Mouse (Mus musculus): ENCODE measurements around the gene Rfc4. TPM values are rescaled to one million over a fixed set of nuclear protein-coding genes. Genes with fewer than 3 reads are reported as not detected.

Rfc4 gene
- total RNA-seq, 1 experiment, result 71.7 TPM

DNA sequence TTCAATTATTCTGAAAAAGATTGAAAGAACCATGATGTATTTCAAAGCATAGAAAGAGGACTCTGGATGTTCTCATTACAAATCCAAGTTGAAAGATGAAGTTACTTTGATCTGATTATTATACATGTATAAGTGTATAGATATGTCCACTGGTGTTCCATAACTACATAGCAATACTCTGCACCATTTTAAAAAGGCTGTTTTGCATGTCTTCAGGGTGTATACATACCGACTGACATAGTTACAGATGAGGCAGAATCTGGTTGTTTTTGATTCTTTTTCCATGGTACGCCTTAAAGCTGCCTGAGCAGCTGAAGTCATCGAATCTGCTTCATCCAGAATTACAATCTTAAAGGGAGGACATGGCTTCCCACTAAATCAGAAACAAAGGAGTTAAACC is 12.1 kb downstream of the Rfc4 start:
- no peaks in the 10 kb centered on the region for H3K9me3 ChIP-seq (ENCODE audit: control insufficient read depth, insufficient read depth, low read depth, low read length)
- H3K27ac ChIP-seq (ENCODE audit: insufficient read depth, low read depth, low read length, poor library complexity, severe bottlenecking), result no peak overlapping the region
- peaks cover 31% of the 10 kb centered on the region for H3K36me3 ChIP-seq (ENCODE audit: control insufficient read depth, insufficient read depth, low read length, poor library complexity, severe bottlenecking)
- TF ChIP-seq ZC3H11A (IDR thresholded peaks at IDR 0.05; ENCODE audit: borderline replicate concordance, low read depth, low read length) (no peak), HCFC1 (IDR thresholded peaks at IDR 0.05; ENCODE audit: borderline replicate concordance, insufficient read depth, low read length) (no peak), CHD2 (IDR thresholded peaks at IDR 0.05; ENCODE audit: low read depth, low read length) (no peak), ZNF384 (IDR thresholded peaks at IDR 0.05; ENCODE audit: low read depth, low read length) (no peak), MAFK (IDR thresholded peaks at IDR 0.05; ENCODE audit: insufficient read depth, low read depth, low read length) (no peak)
- DNase-seq (ENCODE audit: low read depth, low spot score), result no peak
- no peak overlapping the region for H3K9ac ChIP-seq (ENCODE audit: insufficient read depth, low read depth, low read length, poor library complexity, severe bottlenecking)
- H3K4me3 ChIP-seq (ENCODE audit: insufficient read depth in 1 of 2, low read depth in 1 of 2, low read length in 2 of 2, poor library complexity in 1 of 2, severe bottlenecking in 1 of 2), result no peak overlapping the region
- H3K4me1 ChIP-seq (ENCODE audit: control insufficient read depth in 2 of 2, insufficient read depth in 2 of 2, low read length in 2 of 2, poor library complexity in 1 of 2), result no peaks in the 10 kb centered on the region
- in situ Hi-C loops (cut with MboI; ENCODE audit: low sequenced_read_pairs in 2 of 2, unreplicated experiment in 2 of 2), result loop anchor here in 1 of 2 experiments (25.0 kb wide), 1 partner anchor 703 kb away; no protein-coding TSS in a partner anchor

- H3K4me3 ChIP-seq (ENCODE audit: insufficient read depth in 1 of 2, low read depth in 1 of 2, low read length in 2 of 2, poor library complexity in 1 of 2, severe bottlenecking in 1 of 2), result no peak overlapping the region
- in situ Hi-C loops (cut with MboI; ENCODE audit: low sequenced_read_pairs in 2 of 2, unreplicated experiment in 2 of 2), result loop anchor here in 1 of 2 experiments (25.0 kb wide), 1 partner anchor 702 kb away; no protein-coding TSS in a partner anchor
- H3K9ac ChIP-seq (ENCODE audit: insufficient read depth, low read depth, low read length, poor library complexity, severe bottlenecking), result no peak overlapping the region
- DNase-seq (ENCODE audit: low read depth, low spot score), result no peak
- TF ChIP-seq ZC3H11A (IDR thresholded peaks at IDR 0.05; ENCODE audit: borderline replicate concordance, low read depth, low read length) (no peak), HCFC1 (IDR thresholded peaks at IDR 0.05; ENCODE audit: borderline replicate concordance, insufficient read depth, low read length) (no peak), MAFK (IDR thresholded peaks at IDR 0.05; ENCODE audit: insufficient read depth, low read depth, low read length) (no peak), ZNF384 (IDR thresholded peaks at IDR 0.05; ENCODE audit: low read depth, low read length) (no peak), CHD2 (IDR thresholded peaks at IDR 0.05; ENCODE audit: low read depth, low read length) (no peak)
- no peak overlapping the region for H3K27ac ChIP-seq (ENCODE audit: insufficient read depth, low read depth, low read length, poor library complexity, severe bottlenecking)
- no peaks in the 10 kb centered on the region for H3K9me3 ChIP-seq (ENCODE audit: control insufficient read depth, insufficient read depth, low read depth, low read length)
- H3K4me1 ChIP-seq (ENCODE audit: control insufficient read depth in 2 of 2, insufficient read depth in 2 of 2, low read length in 2 of 2, poor library complexity in 1 of 2), result no peaks in the 10 kb centered on the region
- H3K36me3 ChIP-seq (ENCODE audit: control insufficient read depth, insufficient read depth, low read length, poor library complexity, severe bottlenecking), result peaks cover 39% of the 10 kb centered on the region
These were observed 13.0 kb downstream of the Rfc4 start for GRCm38 (mm10) chr16:23114339-23115171.

DNA sequence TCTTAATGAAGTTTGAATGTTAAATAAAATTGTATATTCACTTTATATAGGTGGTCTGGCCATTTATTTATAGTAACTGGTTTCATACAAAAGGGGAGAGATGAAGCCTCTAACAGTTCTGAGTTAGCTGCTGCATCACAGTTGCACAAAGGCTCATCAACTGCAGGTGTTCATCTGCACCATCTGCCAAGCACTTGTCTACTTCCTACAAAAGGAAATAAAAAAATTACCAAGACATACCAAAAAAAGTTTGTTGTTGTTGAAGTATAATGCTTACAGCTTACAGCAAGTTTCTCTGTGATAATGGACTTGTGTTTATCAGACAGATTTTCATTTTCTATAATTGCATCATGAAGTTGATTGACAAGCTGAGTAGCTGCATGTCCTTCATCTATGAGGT is 13.6 kb downstream of the Rfc4 start:
- peaks cover 44% of the 10 kb centered on the region for H3K36me3 ChIP-seq (ENCODE audit: control insufficient read depth, insufficient read depth, low read length, poor library complexity, severe bottlenecking)
- H3K4me1 ChIP-seq (ENCODE audit: control insufficient read depth in 2 of 2, insufficient read depth in 2 of 2, low read length in 2 of 2, poor library complexity in 1 of 2), result no peaks in the 10 kb centered on the region
- no peak overlapping the region for H3K27ac ChIP-seq (ENCODE audit: insufficient read depth, low read depth, low read length, poor library complexity, severe bottlenecking)
- DNase-seq (ENCODE audit: low read depth, low spot score), result no peak
- H3K4me3 ChIP-seq (ENCODE audit: insufficient read depth in 1 of 2, low read depth in 1 of 2, low read length in 2 of 2, poor library complexity in 1 of 2, severe bottlenecking in 1 of 2), result no peak overlapping the region
- TF ChIP-seq ZC3H11A (IDR thresholded peaks at IDR 0.05; ENCODE audit: borderline replicate concordance, low read depth, low read length), result no peak
- TF ChIP-seq HCFC1 (IDR thresholded peaks at IDR 0.05; ENCODE audit: borderline replicate concordance, insufficient read depth, low read length), result no peak
- no peak for TF ChIP-seq ZNF384 (IDR thresholded peaks at IDR 0.05; ENCODE audit: low read depth, low read length)
- no peak for TF ChIP-seq CHD2 (IDR thresholded peaks at IDR 0.05; ENCODE audit: low read depth, low read length)
- TF ChIP-seq MAFK (IDR thresholded peaks at IDR 0.05; ENCODE audit: insufficient read depth, low read depth, low read length), result no peak
- in situ Hi-C loops (cut with MboI; ENCODE audit: low sequenced_read_pairs in 2 of 2, unreplicated experiment in 2 of 2), result loop anchor here in 1 of 2 experiments (25.0 kb wide), 1 partner anchor 702 kb away; no protein-coding TSS in a partner anchor
- H3K9me3 ChIP-seq (ENCODE audit: control insufficient read depth, insufficient read depth, low read depth, low read length), result no peaks in the 10 kb centered on the region
- H3K9ac ChIP-seq (ENCODE audit: insufficient read depth, low read depth, low read length, poor library complexity, severe bottlenecking), result no peak overlapping the region

DNA sequence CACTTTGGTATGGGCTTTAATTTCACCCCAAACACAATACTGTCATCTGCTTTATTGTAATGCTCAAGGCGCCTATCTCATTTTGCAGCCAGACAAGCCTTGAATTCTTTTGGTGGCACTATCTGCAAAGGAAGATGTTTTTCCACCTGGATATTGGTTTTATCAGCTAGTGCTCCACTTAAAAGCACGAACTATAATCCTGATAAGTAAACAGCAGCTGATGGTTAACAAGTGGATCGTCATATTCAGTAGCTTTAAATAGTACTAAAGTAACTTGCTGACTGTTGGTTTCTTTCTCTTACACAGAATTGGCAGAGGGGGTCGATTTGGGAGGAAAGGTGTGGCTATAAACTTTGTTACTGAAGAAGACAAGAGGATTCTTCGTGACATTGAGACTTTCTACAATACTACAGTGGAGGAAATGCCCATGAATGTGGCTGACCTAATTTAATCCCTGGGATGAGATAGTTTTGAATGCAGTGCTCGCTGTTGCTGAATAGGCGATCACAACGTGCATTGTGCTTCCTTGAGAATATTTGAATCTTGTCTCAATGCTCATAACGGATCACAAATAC is 14.6 kb downstream of the Rfc4 start:
- in situ Hi-C loops (cut with MboI; ENCODE audit: low sequenced_read_pairs in 2 of 2, unreplicated experiment in 2 of 2), result loop anchor here in 1 of 2 experiments (25.0 kb wide), 1 partner anchor 701 kb away; no protein-coding TSS in a partner anchor
- Histone ChIP-seq H3K9me3 (ENCODE audit: control insufficient read depth, insufficient read depth, low read depth, low read length) (no peaks in the 10 kb centered on the region), H3K27ac (ENCODE audit: insufficient read depth, low read depth, low read length, poor library complexity, severe bottlenecking) (no peak overlapping the region), H3K4me3 (ENCODE audit: insufficient read depth in 1 of 2, low read depth in 1 of 2, low read length in 2 of 2, poor library complexity in 1 of 2, severe bottlenecking in 1 of 2) (peak overlapping the region in 1 of 2 experiments; percentile 97; a peak in 2 of 4 replicates), H3K36me3 (ENCODE audit: control insufficient read depth, insufficient read depth, low read length, poor library complexity, severe bottlenecking) (peaks cover 52% of the 10 kb centered on the region), H3K4me1 (ENCODE audit: control insufficient read depth in 2 of 2, insufficient read depth in 2 of 2, low read length in 2 of 2, poor library complexity in 1 of 2) (no peaks in the 10 kb centered on the region), H3K9ac (ENCODE audit: insufficient read depth, low read depth, low read length, poor library complexity, severe bottlenecking) (no peak overlapping the region)
- no peak for TF ChIP-seq CHD2 (IDR thresholded peaks at IDR 0.05; ENCODE audit: low read depth, low read length)
- no peak for TF ChIP-seq ZNF384 (IDR thresholded peaks at IDR 0.05; ENCODE audit: low read depth, low read length)
- TF ChIP-seq MAFK (IDR thresholded peaks at IDR 0.05; ENCODE audit: insufficient read depth, low read depth, low read length), result no peak
- TF ChIP-seq HCFC1 (IDR thresholded peaks at IDR 0.05; ENCODE audit: borderline replicate concordance, insufficient read depth, low read length), result no peak
- no peak for TF ChIP-seq ZC3H11A (IDR thresholded peaks at IDR 0.05; ENCODE audit: borderline replicate concordance, low read depth, low read length)
- no peak for DNase-seq (ENCODE audit: low read depth, low spot score)
